Mouse (Mus musculus): Measurements from ENCODE around the gene Myo1h.

DNA sequence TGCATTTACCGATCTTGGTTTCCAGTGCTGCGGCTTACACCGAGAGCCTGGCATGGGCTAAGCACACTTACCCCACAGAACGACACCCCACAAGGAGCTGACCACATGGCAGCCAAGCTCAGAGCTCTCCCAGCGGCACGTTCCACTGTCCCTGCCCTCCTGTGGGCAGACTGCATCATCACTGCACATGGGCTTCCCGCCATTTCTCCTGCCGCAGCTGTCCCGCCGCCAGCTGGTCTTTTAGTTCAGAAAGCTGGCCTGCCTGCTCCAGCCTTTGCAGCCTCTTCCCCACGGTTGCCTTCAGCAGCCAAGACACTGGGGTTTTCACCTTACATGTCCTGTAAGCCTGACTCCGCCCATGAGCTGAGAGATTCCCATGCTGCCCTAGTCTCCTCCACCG lies 121.5 kb downstream of the Myo1h start:
- TF ChIP-seq POLR2A (IDR thresholded peaks at IDR 0.05; ENCODE audit: borderline replicate concordance, insufficient read depth, low read length), result no peak
- TF ChIP-seq CTCF (IDR thresholded peaks at IDR 0.05; ENCODE audit: borderline replicate concordance, insufficient read depth, low read depth, low read length), result no peak

All from cerebellum, adult 2 months (tissue).